27 mouse cellular contexts compared by ENCODE assay signal in genomic region chr19:41969618-41970017, GRCm38 (mm10). TPM values are rescaled to one million over a fixed set of nuclear protein-coding genes. Genes with fewer than 3 reads are reported as not detected.
DNase-seq lines count a peak whose midpoint lies in the region; ATAC-seq and TF ChIP-seq lines count a peak whose summit lies in the region.
"Had no signal": no experiment of that assay in that cellular context is flagged by ENCODE, and none has a peak within 500 bp of the region (broad histone marks: within the 10 kb centered on the region; RNA-seq: fewer than 3 reads in every experiment).

No protein-coding gene starts in this region.

- DNase-seq in thymus, adult 2 months, result peak; percentile 16
- no peak for DNase-seq in thymus, postnatal 4 days
- DNase-seq in CD4-positive helper T cell, adult 2 months (ENCODE audit: low read depth, low spot score), result peak; percentile 31
- peak; percentile 70 for DNase-seq in induced T-regulatory cell, adult 2 months (ENCODE audit: low read depth)
- DNase-seq in retina, embryonic 14.5 days (ENCODE audit: low spot score), result no peak
- no peak for DNase-seq in ovary, postnatal 10 days (ENCODE audit: low spot score)
- DNase-seq in lung, postnatal 0 days (ENCODE audit: low spot score), result no peak
- DNase-seq: adrenal gland, adult 8-10 months; adrenal gland, postnatal 25 days; B cell, adult 2 months; cerebellum, adult 11-12 months; cerebellum, adult 8-10 months; cerebellum, postnatal 25 days; forebrain, postnatal 0 days; gastrocnemius, adult 2 months; gastrocnemius, postnatal 14 days; heart, adult 11 months had no signal

- H3K4me2 ChIP-seq in lung, postnatal 0 days (replicated peaks; ENCODE audit: low read depth, low read length), result no peak overlapping the region
- H3K4me2 ChIP-seq: embryonic facial prominence, embryonic 12.5 days; embryonic facial prominence, embryonic 15.5 days; heart, embryonic 11.5 days; hindbrain, embryonic 12.5 days; hindbrain, embryonic 15.5 days had no signal

- H3K9ac ChIP-seq in lung, postnatal 0 days (replicated peaks; ENCODE audit: low read depth), result no peak overlapping the region
- H3K9ac ChIP-seq: embryonic facial prominence, embryonic 12.5 days; embryonic facial prominence, embryonic 15.5 days; forebrain, postnatal 0 days; hindbrain, embryonic 12.5 days; hindbrain, embryonic 15.5 days had no signal

- H3K27me3 ChIP-seq in thymus, adult 2 months (ENCODE audit: control insufficient read depth, insufficient read depth, low read length), result no peaks in the 10 kb centered on the region
- H3K27me3 ChIP-seq in lung, postnatal 0 days (replicated peaks; ENCODE audit: insufficient read depth, low read length), result no peaks in the 10 kb centered on the region
- H3K27me3 ChIP-seq: CH12.LX; embryonic facial prominence, embryonic 12.5 days; embryonic facial prominence, embryonic 15.5 days; hindbrain, embryonic 12.5 days; hindbrain, embryonic 15.5 days; Patski had no signal

- no peak for TF ChIP-seq EP300 in lung, postnatal 0 days (IDR thresholded peaks at IDR 0.05)

- peaks cover 7% of the 10 kb centered on the region for H3K4me1 ChIP-seq in thymus, adult 2 months (replicated peaks; ENCODE audit: control insufficient read depth, insufficient read depth, low read length)
- no peaks in the 10 kb centered on the region for H3K4me1 ChIP-seq in lung, postnatal 0 days (ENCODE audit: insufficient read depth, low read depth, low read length)

- no peak for TF ChIP-seq CTCF in thymus, adult 2 months (IDR thresholded peaks at IDR 0.05; ENCODE audit: borderline replicate concordance, control insufficient read depth, extremely low read depth, insufficient read depth, low read length, poor library complexity)
- TF ChIP-seq CTCF in lung, postnatal 0 days (IDR thresholded peaks at IDR 0.05), result no peak

- peak; percentile 74 for ATAC-seq in CD4-positive, CD25-positive, alpha-beta regulatory T cell, adult 4 months
- ATAC-seq in lung, postnatal 0 days, result no peak
- ATAC-seq: forebrain, embryonic 14.5 days; forebrain, postnatal 0 days; Patski had no signal

- 47% methylated on average over 7 of the region's 7 CpGs for WGBS in thymus, adult 2 months
- WGBS in lung, postnatal 0 days, result 90% methylated on average over 7 of the region's 7 CpGs

- H3K4me3 ChIP-seq in thymus, adult 2 months (ENCODE audit: control insufficient read depth, insufficient read depth, low read length), result no peak overlapping the region
- H3K4me3 ChIP-seq in lung, postnatal 0 days (ENCODE audit: low read depth, low read length), result no peak overlapping the region
- H3K4me3 ChIP-seq: embryonic facial prominence, embryonic 12.5 days; embryonic facial prominence, embryonic 15.5 days; gastrocnemius, adult 2 months; hindbrain, embryonic 12.5 days; hindbrain, embryonic 15.5 days had no signal

- peaks cover 39% of the 10 kb centered on the region for H3K36me3 ChIP-seq in thymus, adult 2 months (ENCODE audit: control insufficient read depth, insufficient read depth, low read length)
- no peaks in the 10 kb centered on the region for H3K36me3 ChIP-seq in lung, postnatal 0 days (ENCODE audit: insufficient read depth, low read length)

- no peak overlapping the region for H3K27ac ChIP-seq in thymus, adult 2 months (ENCODE audit: control insufficient read depth, insufficient read depth, low read length)
- H3K27ac ChIP-seq in lung, postnatal 0 days (ENCODE audit: low read length), result no peak overlapping the region
- H3K27ac ChIP-seq: embryonic facial prominence, embryonic 12.5 days; embryonic facial prominence, embryonic 15.5 days; gastrocnemius, adult 2 months; hindbrain, embryonic 12.5 days; hindbrain, embryonic 15.5 days had no signal

- H3K9me3 ChIP-seq in lung, postnatal 0 days (ENCODE audit: low read length), result no peaks in the 10 kb centered on the region
- H3K9me3 ChIP-seq: embryonic facial prominence, embryonic 12.5 days; embryonic facial prominence, embryonic 15.5 days; G1E; hindbrain, embryonic 12.5 days; hindbrain, embryonic 15.5 days had no signal

- no peak for TF ChIP-seq POLR2A in thymus, adult 2 months (IDR thresholded peaks at IDR 0.05; ENCODE audit: control insufficient read depth, extremely low read depth, insufficient read depth, low read length, poor library complexity)

RNA-seq across cellular contexts. Expression of gene Mms19, which starts 11.3 kb away (rescaled TPM):
- 142 TPM in 2 replicates for polyA plus RNA-seq in thymus, adult 2 months (2012; rRNA removed)
- 100 to 1,000 TPM in 1 of 2 experiments, 10 to 100 TPM in 1; 78.1 to 104 TPM for polyA plus RNA-seq in CD4-positive, CD25-positive, alpha-beta regulatory T cell, adult 4 months (2017; shearing (Covaris generic))
- polyA plus RNA-seq in lung, postnatal 0 days (2015; fragmentation: Nextera tagmentation; extraction: Ambion mirVana), result 12.8 and 16.5 TPM in 2 replicates

RNA-seq across cellular contexts. Expression of gene Ubtd1, which starts 11.9 kb away (rescaled TPM):
- 27.3 and 36.9 TPM in 2 replicates for polyA plus RNA-seq in thymus, adult 2 months (2012; rRNA removed)
- 1 to 10 TPM; 3.7 to 4.1 TPM for polyA plus RNA-seq in CD4-positive, CD25-positive, alpha-beta regulatory T cell, adult 4 months (2017; shearing (Covaris generic))
- polyA plus RNA-seq in lung, postnatal 0 days (2015; fragmentation: Nextera tagmentation; extraction: Ambion mirVana), result 21.3 and 23.2 TPM in 2 replicates

RNA-seq across cellular contexts. Expression of gene Zdhhc16, which starts 36.3 kb away (rescaled TPM):
- 162 and 176 TPM in 2 replicates for polyA plus RNA-seq in thymus, adult 2 months (2012; rRNA removed)
- polyA plus RNA-seq in CD4-positive, CD25-positive, alpha-beta regulatory T cell, adult 4 months (2017; shearing (Covaris generic)), result 10 to 100 TPM; 40.7 to 59.3 TPM
- polyA plus RNA-seq in lung, postnatal 0 days (2015; fragmentation: Nextera tagmentation; extraction: Ambion mirVana), result 46.9 and 55.1 TPM in 2 replicates

RNA-seq across cellular contexts. Expression of gene Exosc1, which starts 36.4 kb away (rescaled TPM):
- 20.3 and 20.5 TPM in 2 replicates for polyA plus RNA-seq in thymus, adult 2 months (2012; rRNA removed)
- polyA plus RNA-seq in CD4-positive, CD25-positive, alpha-beta regulatory T cell, adult 4 months (2017; shearing (Covaris generic)), result 10 to 100 TPM; 83.6 to 89.9 TPM
- polyA plus RNA-seq in lung, postnatal 0 days (2015; fragmentation: Nextera tagmentation; extraction: Ambion mirVana), result 43.4 and 45.2 TPM in 2 replicates

RNA-seq across cellular contexts. Expression of gene Pgam1, which starts 57.9 kb away (rescaled TPM):
- 187 and 200 TPM in 2 replicates for polyA plus RNA-seq in thymus, adult 2 months (2012; rRNA removed)
- polyA plus RNA-seq in CD4-positive, CD25-positive, alpha-beta regulatory T cell, adult 4 months (2017; shearing (Covaris generic)), result 10 to 100 TPM; 41.8 to 43.3 TPM
- 152 TPM in 2 replicates for polyA plus RNA-seq in lung, postnatal 0 days (2015; fragmentation: Nextera tagmentation; extraction: Ambion mirVana)

Comparison
In these comparisons a context has a peak if more than half of its experiments do, and no peak if none do; other contexts are left out.
1. DNase-seq: peak in thymus, adult 2 months (single experiment), CD4-positive helper T cell, adult 2 months (single experiment) and induced T-regulatory cell, adult 2 months (single experiment); none in thymus, postnatal 4 days (single experiment), retina, embryonic 14.5 days (single experiment), ovary, postnatal 10 days (single experiment) and lung, postnatal 0 days (single experiment).